Mouse (Mus musculus): Measurements from ENCODE around the gene Cep295nl.

The Cep295nl gene

DNA sequence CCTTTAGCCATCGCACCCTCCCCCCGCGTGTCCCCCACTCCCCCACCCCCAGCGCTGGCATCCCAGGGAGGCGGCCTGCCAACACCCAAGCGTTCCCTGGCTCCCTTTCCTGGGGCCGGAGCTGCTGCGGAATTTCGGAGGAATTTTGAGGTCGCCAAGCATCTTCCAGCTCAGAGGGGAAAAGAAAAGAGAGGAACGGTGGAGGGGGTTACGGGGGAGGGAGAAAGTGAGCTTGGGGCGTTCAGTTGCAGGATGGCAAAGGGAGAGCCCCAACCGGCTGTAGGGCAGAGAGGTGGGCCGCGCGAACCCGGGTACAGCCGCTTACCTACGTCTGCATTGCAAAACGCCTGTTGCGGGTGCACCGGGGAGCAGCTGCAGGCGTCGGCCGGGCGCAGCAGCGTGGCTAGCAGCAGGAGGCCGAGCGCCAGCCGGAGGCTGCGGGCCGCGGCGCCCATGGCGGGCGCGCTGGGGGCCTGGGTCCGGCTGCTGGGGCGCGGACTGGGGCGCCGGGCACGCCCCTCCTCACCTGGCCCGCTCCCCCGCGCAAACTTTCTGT lies 12.4 kb upstream of the Cep295nl start:
- DNase-seq, result peak; percentile 96

- no peak for DNase-seq
Observed at GRCm38 (mm10) chr11:118349494-118349893, 7.2 kb upstream of the Cep295nl start.

- peak; percentile 98 for DNase-seq
Observed at GRCm38 (mm10) chr11:118348877-118349276, 6.6 kb upstream of the Cep295nl start.

DNA sequence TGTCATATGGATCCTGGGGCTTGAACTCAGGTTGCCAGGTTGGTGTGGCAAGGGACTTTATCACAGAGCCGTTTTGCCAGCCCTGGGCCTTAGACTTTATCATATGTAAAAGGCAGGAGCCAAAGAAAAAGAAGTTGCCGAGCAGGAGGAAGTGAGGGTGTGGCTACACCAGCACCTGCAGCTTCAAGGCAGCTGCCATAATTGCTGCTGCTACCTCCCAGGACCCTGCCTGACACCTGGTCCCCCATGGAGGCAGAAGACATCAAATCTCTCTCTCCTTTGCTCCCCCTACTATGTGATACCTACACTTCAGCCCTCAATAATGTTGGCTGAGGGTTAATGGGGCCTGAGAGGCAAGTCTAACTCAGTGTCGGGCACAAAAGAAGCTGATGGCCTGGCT lies 6.1 kb upstream of the Cep295nl start:
- DNase-seq, result no peak

DNA sequence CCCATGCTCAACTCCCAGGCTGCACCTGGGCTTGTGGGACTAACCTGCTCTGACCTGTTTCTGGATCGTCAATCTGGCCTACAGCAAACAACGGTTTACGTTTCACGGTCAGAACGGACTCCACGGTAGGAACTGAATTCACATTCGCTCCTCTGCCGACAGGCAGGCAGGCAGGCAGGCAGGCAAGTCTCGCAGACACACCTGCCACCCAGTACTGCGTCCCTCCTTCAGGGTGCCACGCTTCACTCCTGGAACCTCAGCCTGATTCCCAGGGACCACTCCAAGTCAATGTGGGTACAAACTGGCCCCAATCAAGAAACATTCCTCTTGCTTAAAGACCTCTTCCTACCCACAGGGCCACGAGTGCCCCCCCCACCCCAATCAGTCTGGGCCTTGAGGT lies 5.6 kb upstream of the Cep295nl start:
- DNase-seq, result no peak

DNA sequence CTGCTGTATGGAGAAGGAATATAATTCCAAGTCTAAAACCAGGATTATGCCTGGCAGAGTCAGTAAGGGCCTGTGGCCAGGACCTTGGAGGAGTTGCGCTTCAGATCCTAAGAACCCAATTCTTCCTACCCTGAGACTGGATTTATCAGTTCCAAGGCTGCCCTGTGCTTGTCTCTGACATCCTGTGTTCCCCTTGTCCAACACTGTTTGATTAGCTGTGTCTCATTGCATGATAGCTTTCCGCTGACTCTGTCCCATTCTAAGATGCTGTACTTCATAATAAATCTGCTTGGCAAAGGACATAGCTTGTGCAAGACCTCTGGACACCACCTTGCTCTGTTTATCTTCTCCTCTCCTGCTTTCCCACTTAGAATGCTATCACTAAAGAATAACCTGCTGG lies 5.1 kb upstream of the Cep295nl start:
- DNase-seq, result no peak

- DNase-seq, result no peak
Observed at GRCm38 (mm10) chr11:118346395-118347096, 4.2 kb upstream of the Cep295nl start.

DNA sequence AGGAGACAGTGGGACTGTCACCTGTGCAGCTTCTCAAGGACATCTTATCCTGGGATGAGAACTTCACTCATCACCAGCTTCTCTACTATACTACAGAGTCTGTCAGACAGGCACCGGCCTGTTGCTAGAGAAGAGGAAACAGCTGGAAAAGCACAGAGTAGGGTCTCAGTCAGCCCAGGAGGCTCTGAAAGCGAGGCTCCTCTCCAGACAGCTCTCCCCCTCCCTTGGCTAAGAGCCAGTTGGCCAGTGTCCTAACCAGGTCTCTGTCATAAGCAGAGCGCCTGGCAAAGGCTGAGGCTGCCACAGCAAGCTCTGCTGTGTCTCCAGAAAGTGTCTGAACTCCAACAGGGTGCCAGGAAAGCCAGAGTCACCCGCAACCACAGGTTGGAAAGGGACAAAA lies 3.4 kb upstream of the Cep295nl start:
- DNase-seq, result no peak

- DNase-seq, result no peak
Observed at GRCm38 (mm10) chr11:118343629-118344028, 1.3 kb upstream of the Cep295nl start.

DNA sequence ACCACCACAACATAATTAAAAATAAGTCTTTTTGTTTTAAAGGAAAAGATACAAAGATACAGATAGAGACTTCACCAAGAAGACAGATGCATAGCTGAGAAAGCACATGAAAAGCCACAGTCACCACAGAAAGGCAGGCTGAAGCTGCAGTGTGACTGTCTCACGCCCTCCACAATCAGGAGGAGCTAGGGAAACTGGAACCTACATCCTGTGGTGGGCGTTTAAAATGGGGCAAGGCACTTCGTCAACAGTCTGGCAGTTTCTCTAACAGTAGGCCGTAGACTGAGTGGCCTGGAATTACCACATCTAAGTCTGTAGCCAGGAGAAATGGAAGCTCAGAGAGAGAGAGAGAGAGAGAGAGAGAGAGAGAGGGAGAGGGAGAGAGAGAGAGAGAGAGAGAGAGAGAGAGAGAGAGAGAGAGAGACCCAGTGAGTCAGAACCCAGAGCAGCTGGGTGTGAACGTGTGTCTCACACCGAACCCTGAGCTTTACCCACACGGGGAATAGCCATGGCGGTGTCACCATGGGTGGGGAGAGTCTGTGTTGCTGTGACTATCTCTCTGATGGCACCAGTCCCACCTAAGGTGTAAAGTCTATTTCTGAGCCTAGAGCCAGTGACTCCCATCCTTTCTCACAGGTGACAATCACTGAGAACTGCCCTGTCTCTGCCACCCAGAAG lies 4.7 kb downstream of the Cep295nl start:
- no peak for DNase-seq

DNA sequence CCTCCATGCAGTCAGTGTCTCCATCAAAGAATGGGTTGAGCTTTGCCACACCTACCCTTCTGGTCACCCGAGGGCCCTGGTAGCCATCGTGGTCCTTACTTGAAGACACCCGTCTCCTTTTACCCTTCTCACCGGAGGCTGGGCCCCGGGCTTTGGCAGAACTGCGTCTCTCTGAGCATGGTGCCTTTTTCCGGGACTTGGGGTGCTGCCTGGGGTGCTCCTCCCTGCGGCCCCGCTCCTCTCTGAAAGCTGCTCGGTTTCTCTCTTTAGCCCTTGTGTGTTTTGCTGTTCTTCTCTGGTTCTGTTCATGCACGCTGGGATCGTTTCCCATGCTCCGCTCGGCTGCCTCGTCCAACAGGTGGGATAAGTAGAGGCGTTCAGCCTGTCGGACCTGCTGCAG lies 8.9 kb downstream of the Cep295nl start:
- DNase-seq, result peak; percentile 91

GRCm38 (mm10) chr11:118332376-118332775 lies 9.9 kb downstream of the Cep295nl start:
- DNase-seq, result peak; percentile 96

- peak; percentile 86 for DNase-seq
Observed at GRCm38 (mm10) chr11:118330777-118331176, 11.5 kb downstream of the Cep295nl start.

DNA sequence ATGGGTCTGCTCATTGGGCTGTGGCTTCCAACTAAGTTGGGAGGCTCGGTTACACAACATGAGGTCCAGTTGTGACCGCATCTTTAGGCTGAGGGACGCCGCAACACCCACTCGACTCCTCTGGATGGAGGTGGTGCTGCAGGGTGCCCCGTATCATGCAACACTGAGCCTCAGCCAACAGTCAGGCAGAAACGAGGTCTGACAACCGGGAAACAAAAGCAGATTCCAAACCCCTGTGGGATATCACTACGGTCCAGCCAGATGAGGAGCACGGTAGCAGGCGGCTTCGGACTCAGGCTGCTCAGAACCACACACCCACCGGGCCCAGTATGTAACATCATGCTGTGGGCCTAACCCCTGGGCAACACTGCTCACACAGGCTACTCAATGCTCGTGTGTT lies 11.9 kb downstream of the Cep295nl start:
- peak; percentile 91 for DNase-seq

- DNase-seq, result peak; percentile 82
Observed at GRCm38 (mm10) chr11:118328947-118329346, 13.4 kb downstream of the Cep295nl start.

GRCm38 (mm10) chr11:118328511-118328910 lies 13.8 kb downstream of the Cep295nl start:
- peak; percentile 90 for DNase-seq

- DNase-seq, result peak; percentile 98
Observed at GRCm38 (mm10) chr11:118326991-118327971, 15.0 kb downstream of the Cep295nl start.

DNA sequence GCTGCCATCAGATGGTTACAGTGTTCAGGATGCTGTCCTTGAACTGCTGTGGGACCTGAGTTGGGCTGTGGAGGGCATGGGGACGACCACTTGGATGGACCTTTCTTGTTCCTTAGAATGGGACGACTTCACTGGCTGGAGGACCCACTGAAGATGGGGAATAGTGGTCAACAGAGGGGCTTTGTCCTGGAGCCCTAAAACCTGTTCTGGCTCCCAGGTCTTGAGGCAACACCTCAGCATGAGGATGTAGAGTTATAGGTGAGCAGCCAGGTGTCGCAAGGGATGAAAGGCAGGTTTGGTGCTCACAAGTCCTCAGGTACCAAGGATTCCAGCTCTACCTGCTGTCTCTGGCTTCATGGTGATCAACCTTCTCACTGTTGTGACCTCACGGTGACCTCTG lies 15.8 kb downstream of the Cep295nl start:
- peak; percentile 93 for DNase-seq

DNA sequence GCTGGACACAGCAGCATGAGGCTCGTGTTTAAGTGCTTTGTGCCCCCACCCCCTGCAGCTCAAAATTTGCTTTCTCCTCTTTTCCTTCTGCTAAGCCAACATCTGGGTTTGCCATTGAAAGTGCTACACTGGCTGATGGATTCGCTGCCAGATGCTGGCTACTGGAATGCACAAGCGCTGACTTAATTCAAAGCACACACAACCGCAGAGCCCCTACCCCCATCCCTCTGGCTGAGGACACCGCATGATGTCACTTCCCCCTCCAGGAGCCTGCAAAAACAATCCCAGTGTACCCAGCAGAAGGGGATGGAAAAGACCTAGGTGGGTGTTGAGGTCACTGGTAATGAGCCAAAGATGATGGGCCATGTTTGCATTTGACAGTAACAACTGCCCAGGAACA lies 17.8 kb downstream of the Cep295nl start:
- peak; percentile 98 for DNase-seq

DNA sequence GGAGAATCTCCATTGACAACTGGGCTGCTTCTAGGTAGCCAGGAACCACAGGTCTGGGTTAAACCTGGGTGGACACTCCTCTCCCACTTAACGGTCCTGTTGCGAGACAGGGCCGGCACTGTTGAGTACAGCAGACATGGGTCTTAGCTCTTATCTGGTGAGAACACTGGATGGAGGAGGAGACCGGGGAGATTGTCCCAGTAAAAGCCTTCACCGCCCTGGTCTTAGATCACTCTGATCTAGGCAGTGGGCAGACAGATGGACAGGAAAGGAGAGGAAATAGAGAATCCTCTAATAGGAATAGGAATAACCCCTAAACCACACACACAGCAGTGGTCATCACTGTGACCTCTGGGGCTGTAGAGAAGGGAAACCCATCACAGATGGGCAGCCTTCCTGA lies 18.3 kb downstream of the Cep295nl start:
- DNase-seq, result peak; percentile 91

GRCm38 (mm10) chr11:118322647-118323046 lies 19.7 kb downstream of the Cep295nl start:
- peak; percentile 89 for DNase-seq

DNA sequence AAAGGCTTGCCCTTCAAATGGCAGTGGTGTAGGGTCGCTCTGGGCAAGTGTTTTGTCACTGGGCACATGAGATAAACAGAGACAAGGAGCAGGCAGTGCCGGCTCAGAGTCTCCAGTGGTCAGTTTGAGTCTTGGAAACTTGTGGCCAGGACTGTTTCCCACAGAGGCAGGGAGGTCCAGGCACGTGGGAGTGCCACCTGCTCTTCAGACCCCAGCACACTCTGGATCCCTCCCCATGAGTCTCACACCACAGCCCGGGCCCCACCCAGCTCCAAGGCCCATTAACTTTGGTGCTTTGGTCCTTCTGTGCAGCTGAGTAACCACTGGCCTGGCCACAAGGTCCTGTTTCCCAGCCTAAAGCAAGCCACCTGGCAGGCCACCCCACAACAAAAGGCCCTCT lies 20.3 kb downstream of the Cep295nl start:
- DNase-seq, result peak; percentile 93

DNA sequence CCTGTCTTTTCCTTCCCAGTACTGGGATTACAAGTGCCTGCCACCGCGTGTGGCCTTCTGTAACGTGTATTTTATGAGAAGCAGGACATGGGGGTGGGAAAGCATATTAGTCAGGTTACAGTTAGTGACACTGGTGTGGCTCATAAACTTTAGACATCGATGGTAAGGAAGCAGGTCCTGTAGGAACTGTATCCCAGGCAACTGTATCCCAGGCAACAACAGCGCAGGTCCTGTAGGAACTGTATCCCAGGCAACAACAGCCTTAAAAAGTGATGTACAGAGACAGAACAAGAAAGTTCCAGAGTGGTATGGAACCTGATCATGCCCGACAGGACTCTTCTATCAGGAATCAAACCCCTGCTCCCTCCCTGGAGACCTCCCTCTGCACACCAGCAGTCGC lies 20.8 kb downstream of the Cep295nl start:
- peak; percentile 86 for DNase-seq
